Mouse (Mus musculus) kidney, adult 2 months (tissue): ENCODE results near the gene Wscd2. TPM values are rescaled to one million over a fixed set of nuclear protein-coding genes. Genes with fewer than 3 reads are reported as not detected.
A peak's percentile ranks its signal among the peaks of the same experiment; 100 is the strongest.

ENCODE experiments used
- DNase-seq: peaks from one replicate; pipeline ENCODE4 v3.0.0; 2021
- H3K27ac ChIP-seq: fragments of 200-500 bp; 2 replicates; pipeline ENCODE4 v1.5.1; 2012; ENCODE audit warnings: low read depth, low read length, control low read depth, inconsistent platforms; ENCODE audit not compliant: insufficient read depth
- H3K27me3 ChIP-seq: fragments of 200-500 bp; replicated peaks from 2 replicates; pipeline ENCODE4 v1.6.1; 2012; ENCODE audit warnings: mild to moderate bottlenecking, moderate library complexity, low read length, inconsistent platforms; ENCODE audit not compliant: control insufficient read depth, insufficient read depth
- H3K36me3 ChIP-seq: fragments of 200-500 bp; 2 replicates; pipeline ENCODE4 v1.6.1; 2012; ENCODE audit warnings: mild to moderate bottlenecking, moderate library complexity, low read length, inconsistent platforms; ENCODE audit not compliant: control insufficient read depth, insufficient read depth
- H3K4me1 ChIP-seq: fragments of 200-500 bp; 2 replicates; pipeline ENCODE4 v1.6.1; 2011; ENCODE audit warnings: low read length; ENCODE audit not compliant: control insufficient read depth, insufficient read depth
- H3K4me3 ChIP-seq: fragments of 200-500 bp; 2 replicates; pipeline ENCODE4 v1.5.1; 2011; ENCODE audit warnings: mild to moderate bottlenecking, low read depth, low read length, control low read depth; ENCODE audit not compliant: insufficient read depth
- CTCF ChIP-seq: fragments of 200-500 bp; conservative IDR thresholded peaks from 2 replicates; pipeline ENCODE4 v1.5.1; 2011; ENCODE audit warnings: low read depth, mild to moderate bottlenecking, control low read depth, low read length, moderate library complexity, mixed read lengths; ENCODE audit not compliant: insufficient read depth, insufficient read length
- POLR2A ChIP-seq: fragments of 200-500 bp; IDR thresholded peaks from one replicate; pipeline ENCODE4 v1.6.1; 2011; ENCODE audit warnings: low read depth, low read length, control low read depth
- WGBS: fragments of 180-500 bp; shearing (Covaris S2); methylation state at CpG from one replicate; pipeline ENCODE4 v1.1.7; 2018; 5-methylcytosine and 5-hydroxymethylcytosine counted together
- polyA plus RNA-seq: library from polyadenylated mRNA; depleted of rRNA; stranded (reverse); fragments of >200 nt; gene quantifications from 2 replicates; pipeline ENCODE4 v1.2.3, GENCODE M21; 2012

Gene Wscd2
- polyA plus RNA-seq, 1 experiment = 9.0 TPM

DNA sequence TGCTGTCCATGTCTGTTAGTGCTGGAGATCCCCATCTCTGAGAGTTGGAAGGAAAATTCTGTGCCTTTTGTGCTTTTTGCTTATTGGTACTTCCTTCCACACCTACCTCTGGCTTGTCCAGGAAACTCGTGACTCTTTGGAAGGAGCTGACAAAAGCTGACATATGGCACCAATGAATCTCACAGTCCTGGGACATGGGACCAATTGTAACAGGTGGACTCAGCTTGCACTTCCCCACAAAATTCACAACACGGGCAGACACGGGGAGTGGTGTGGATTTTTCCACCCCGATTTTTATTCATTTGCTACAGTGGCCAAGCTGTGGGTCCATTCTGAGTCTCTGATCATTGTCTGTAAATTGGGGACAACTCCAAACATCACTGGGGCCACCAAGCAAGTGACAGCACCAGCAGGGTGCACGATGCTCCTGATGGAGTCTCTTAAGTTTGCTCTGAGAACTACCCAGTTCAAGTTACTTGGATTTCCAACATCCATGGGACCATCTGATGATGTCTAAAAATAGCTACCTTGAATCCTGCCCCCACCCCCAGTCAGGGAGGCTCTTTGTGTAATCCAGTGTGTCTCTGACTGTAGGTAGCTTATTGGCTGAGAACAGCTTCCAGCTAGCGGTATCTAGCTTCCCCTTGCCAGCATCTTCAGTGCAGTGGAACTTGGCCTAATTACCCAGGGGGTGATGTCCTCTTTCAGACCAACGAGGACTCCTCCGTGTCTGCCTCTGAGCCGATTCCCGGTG lies 75.1 kb downstream of the Wscd2 start:
- TF ChIP-seq CTCF (no peak), POLR2A (no peak)
- no peak overlapping the region for H3K27ac ChIP-seq
- no peaks in the 10 kb centered on the region for H3K4me1 ChIP-seq
- WGBS = 71% methylated on average over 10 of the region's 10 CpGs
- H3K27me3 ChIP-seq = no peaks in the 10 kb centered on the region
- H3K4me3 ChIP-seq = no peak overlapping the region
- H3K36me3 ChIP-seq = no peaks in the 10 kb centered on the region
- DNase-seq = no peak

DNA sequence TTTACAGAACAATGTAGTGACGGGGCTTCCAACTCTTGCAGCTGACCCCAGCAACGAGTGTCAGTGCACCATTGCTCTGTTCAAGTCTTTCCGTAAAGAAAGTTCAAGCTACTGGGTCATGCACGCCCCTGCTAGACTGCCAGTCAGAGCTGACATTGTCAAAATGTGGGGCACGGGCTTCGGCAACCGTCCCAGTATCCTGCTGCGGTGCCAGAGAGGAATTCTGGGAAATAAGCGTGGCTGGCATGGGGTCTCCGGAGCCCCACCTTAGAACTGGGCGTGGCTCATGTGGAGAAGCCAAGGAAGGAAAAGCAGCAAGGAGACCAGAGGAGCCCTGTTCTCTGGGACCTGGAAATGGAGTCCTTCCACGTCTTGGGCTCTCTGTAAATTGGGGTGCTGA lies 75.7 kb downstream of the Wscd2 start:
- Histone ChIP-seq H3K4me1 (no peaks in the 10 kb centered on the region), H3K4me3 (no peak overlapping the region), H3K36me3 (no peaks in the 10 kb centered on the region), H3K27me3 (no peaks in the 10 kb centered on the region), H3K27ac (no peak overlapping the region)
- TF ChIP-seq CTCF (no peak), POLR2A (no peak)
- 73% methylated on average over 12 of the region's 12 CpGs for WGBS
- no peak for DNase-seq

DNA sequence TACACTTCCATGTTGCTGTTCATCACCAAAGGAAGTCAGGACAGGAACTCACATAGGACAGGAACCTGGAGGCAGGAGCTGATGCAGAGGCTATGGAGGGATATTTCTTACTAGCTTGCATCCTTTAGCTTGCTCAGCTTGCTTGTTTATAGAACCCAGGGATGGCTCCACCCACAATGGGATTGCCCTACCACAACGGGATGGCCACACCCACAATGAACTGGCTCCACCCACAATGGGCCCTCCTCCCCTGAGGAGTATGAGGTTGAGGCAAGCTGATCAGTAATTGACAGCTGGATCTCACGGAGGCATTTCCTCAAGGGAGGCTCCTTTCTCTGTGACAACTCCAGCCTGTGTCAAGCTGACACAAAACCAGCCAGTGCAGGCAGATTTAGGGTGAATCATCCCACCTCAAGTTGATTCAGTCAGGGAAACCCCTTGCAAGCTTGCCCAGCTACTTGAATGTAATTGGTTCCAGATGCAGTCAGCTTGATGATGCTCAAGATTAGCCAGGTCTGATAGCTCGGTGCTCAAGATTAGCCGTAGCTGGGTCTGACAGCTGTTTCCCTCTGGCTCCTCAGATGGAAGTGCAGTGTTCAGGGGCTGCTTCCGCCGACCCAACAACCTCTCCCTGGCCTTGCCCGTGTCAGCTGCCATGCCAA lies 80.1 kb downstream of the Wscd2 start:
- Histone ChIP-seq H3K36me3 (no peaks in the 10 kb centered on the region), H3K4me3 (no peak overlapping the region), H3K4me1 (no peaks in the 10 kb centered on the region), H3K27me3 (no peaks in the 10 kb centered on the region), H3K27ac (no peak overlapping the region)
- TF ChIP-seq CTCF = no peak
- TF ChIP-seq POLR2A = no peak
- DNase-seq = no peak
- 56% methylated on average over 7 of the region's 7 CpGs for WGBS

DNA sequence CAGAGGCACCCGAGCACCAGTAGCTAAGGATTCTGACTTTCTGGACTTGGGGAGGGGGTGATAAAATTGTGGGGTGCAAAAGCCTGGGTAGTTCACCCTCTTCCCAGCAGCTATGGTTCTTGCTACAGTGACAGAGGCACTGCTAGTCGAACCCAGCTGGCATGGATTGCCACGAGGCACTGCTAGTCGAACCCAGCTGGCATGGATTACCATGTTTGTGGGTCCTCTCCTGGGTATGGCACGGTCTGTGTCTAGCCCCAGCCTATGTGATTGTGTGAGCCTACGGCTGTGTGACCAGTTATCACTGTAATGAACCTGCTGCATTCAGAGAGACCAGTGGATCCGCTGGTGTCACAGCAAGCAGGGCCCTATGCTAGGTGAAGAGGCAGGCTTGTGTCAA lies 87.4 kb downstream of the Wscd2 start:
- no peak for DNase-seq
- no peaks in the 10 kb centered on the region for H3K4me1 ChIP-seq
- no peaks in the 10 kb centered on the region for H3K27me3 ChIP-seq
- WGBS = 75% methylated on average over 7 of the region's 7 CpGs
- no peak for TF ChIP-seq CTCF
- no peak for TF ChIP-seq POLR2A
- no peak overlapping the region for H3K27ac ChIP-seq
- H3K36me3 ChIP-seq = no peaks in the 10 kb centered on the region
- no peak overlapping the region for H3K4me3 ChIP-seq

DNA sequence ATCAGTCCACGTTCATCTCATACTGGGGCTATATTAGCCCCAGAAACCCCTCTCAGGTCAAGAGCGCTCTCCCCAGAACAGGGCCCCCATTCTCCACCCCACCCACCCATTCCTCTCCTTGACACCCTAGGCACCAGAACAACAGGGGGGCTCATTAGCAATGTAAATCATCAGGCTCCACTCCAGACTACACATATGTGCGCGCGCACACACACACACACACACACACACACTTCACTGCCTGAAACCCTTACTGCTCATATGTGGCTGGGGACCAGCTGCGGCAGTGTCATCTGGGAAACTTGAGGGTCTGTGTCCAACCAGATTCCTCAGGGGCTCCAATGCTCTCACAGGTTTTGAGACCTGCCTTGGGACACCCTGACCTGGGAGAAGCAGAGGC lies 88.3 kb downstream of the Wscd2 start:
- H3K27me3 ChIP-seq = no peaks in the 10 kb centered on the region
- WGBS = 84% methylated on average over 6 of the region's 6 CpGs
- DNase-seq = no peak
- no peak overlapping the region for H3K4me3 ChIP-seq
- TF ChIP-seq POLR2A (no peak), CTCF (no peak)
- H3K27ac ChIP-seq = no peak overlapping the region
- no peaks in the 10 kb centered on the region for H3K36me3 ChIP-seq
- H3K4me1 ChIP-seq = no peaks in the 10 kb centered on the region

DNA sequence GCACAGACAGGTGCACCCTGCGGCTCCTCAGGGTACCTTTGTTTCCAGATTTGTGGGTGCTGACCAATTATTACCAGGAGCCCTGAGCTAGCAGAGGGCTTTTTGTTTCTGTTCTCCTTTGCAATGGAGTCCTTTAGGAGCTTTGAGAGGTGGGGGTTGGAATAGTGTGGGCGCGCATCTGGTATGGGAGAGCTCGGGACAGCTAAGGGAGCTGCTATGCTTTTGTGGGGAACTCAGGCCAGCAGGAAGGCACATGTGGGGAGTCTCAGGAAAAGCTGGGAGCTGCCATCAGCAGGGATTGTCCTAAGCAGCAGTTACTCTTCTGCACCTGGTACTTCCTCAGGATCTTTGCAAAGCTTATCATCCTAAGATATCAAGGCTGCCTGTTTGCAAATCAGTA lies 89.0 kb downstream of the Wscd2 start:
- Histone ChIP-seq H3K4me1 (no peaks in the 10 kb centered on the region), H3K36me3 (no peaks in the 10 kb centered on the region), H3K4me3 (no peak overlapping the region), H3K27me3 (no peaks in the 10 kb centered on the region), H3K27ac (no peak overlapping the region)
- 71% methylated on average over 4 of the region's 4 CpGs for WGBS
- DNase-seq = no peak
- no peak for TF ChIP-seq POLR2A
- no peak for TF ChIP-seq CTCF

DNA sequence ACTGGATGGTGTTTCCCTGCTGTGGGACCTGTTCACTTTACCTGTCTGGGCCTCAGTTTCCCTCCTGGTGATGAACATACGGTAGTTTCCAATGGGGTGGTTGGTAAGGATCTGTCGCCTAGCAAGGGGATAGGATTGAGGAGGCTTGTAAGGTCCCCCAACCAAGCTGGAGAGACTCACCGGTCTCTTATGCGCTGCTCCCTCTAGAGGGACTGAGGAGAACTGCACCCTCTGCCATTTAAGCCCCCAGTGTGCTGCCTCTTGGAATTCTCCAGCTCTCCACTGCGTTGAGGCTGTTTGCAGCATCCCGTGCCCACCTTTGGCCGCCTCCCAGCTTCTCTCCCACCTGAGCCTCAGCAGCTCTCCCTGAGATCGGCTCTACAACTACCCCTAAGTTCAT lies 90.1 kb downstream of the Wscd2 start:
- Histone ChIP-seq H3K36me3 (no peaks in the 10 kb centered on the region), H3K27me3 (no peaks in the 10 kb centered on the region), H3K4me3 (no peak overlapping the region), H3K4me1 (no peaks in the 10 kb centered on the region), H3K27ac (no peak overlapping the region)
- TF ChIP-seq CTCF = peak; percentile 43
- no peak for TF ChIP-seq POLR2A
- WGBS = 60% methylated on average over 8 of the region's 8 CpGs
- DNase-seq = no peak
